Mouse (Mus musculus): ENCODE results near the gene Btbd18. TPM values are rescaled to one million over a fixed set of nuclear protein-coding genes. Genes with fewer than 3 reads are reported as not detected.
A peak's percentile ranks its signal among the peaks of the same experiment; 100 is the strongest.

Gene Btbd18
- total RNA-seq, 4 experiments from 2014 or later, result not detected

GRCm38 (mm10) chr2:84703497-84703896 is 44.6 kb downstream of the Btbd18 start:
- DNase-seq (ENCODE audit: low spot score), result no peak

GRCm38 (mm10) chr2:84704329-84704728 is 45.5 kb downstream of the Btbd18 start:
- no peak for DNase-seq (ENCODE audit: low spot score)

DNA sequence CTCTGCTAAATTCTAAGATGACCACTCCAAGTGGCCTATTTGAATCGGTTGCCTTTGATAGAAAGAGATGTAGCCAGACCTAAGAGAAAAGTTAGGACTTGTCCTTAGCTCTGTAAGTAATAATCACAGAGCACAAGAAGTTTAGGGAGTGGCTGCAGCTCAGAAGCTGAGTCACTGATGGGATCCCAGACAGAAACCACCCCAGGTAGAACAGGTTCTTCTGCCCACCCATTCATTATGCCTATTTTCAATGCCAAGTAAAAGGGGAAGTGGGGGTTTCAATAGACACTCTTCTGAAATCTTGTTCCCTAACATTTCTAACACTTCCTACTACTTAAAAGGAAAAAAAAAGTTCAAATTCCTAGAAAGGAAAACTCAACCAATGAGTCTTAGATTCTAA is 46.4 kb downstream of the Btbd18 start:
- no peak for DNase-seq (ENCODE audit: low spot score)

DNA sequence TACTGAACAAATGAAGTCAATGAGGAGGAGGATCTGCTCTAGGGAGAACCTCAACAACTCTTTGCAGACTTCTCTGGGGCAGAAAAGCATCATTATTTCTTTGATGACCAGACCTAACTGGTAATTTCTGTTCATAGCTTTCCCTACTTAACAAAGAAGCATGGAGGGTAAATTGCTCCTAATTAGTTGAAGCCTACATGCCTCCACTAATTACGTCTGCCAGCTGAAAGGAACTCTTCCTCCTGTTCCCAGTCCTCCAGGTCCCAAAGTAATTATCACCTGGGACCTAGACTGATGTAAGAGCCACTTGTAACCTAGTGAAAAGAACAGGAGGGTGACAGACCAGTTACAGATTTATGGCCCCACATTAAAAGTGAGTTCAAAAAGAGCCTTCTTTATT is 48.6 kb downstream of the Btbd18 start:
- DNase-seq (ENCODE audit: low spot score), result no peak

GRCm38 (mm10) chr2:84711898-84712297 is 53.0 kb downstream of the Btbd18 start:
- no peak for DNase-seq (ENCODE audit: low spot score)

- DNase-seq (ENCODE audit: low spot score), result peak; percentile 27
These were observed 55.5 kb downstream of the Btbd18 start for GRCm38 (mm10) chr2:84714422-84714810.

GRCm38 (mm10) chr2:84714811-84715561 is 56.1 kb downstream of the Btbd18 start, which contains the start of gene Zdhhc5:
TSS of gene Zdhhc5 (minus strand) at chr2:84715180.
- DNase-seq (ENCODE audit: low spot score), result peak; percentile 96

GRCm38 (mm10) chr2:84715562-84716361 is 56.9 kb downstream of the Btbd18 start:
- peak; percentile 95 for DNase-seq (ENCODE audit: low spot score)

GRCm38 (mm10) chr2:84716423-84717355 is 57.8 kb downstream of the Btbd18 start:
- no peak for DNase-seq (ENCODE audit: low spot score)

DNA sequence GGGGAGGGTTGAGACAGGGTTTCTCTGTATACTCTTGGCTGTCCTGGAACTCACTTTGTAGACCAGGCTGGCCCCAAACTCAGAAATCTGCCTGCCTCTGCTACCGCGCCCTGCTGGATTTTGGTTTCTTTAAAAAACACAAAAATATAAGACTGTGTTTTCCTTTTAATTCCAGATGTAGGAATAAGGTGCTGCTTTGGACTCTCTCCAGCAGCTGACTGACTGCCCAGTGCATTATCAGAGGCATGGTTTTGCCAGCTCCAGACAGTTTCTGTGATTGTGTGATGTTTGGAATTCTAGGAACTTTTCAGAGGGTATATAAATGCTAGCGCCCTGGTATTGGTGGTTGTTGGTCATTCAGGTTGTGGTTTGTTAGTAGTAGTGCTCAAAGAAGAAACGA is 58.5 kb downstream of the Btbd18 start:
- no peak for DNase-seq (ENCODE audit: low spot score)

Other genes starting within 250 kb of the Btbd18 start
- gene Calcrl, start 233.7 kb upstream of the Btbd18 start, total RNA-seq (2022), result 10 to 100 TPM; 18.9 to 25.4 (median 24.4) TPM
- gene Tfpi, start 182.3 kb upstream of the Btbd18 start, total RNA-seq (2022), result 10 to 100 TPM; 39.5 to 67.3 (median 48.9) TPM
- gene Ctnnd1, start 8.3 kb upstream of the Btbd18 start, total RNA-seq (2022), result 10 to 100 TPM; 47.1 to 62.3 (median 51.3) TPM
- 10 to 100 TPM; 24.0 to 25.9 (median 24.0) TPM for gene Selenoh, start 11.7 kb downstream of the Btbd18 start, total RNA-seq (2022)
- gene Gm28635, start 19.0 kb downstream of the Btbd18 start, total RNA-seq (2022), result 1 to 10 TPM; 2.7 to 9.6 (median 4.9) TPM
- 10 to 100 TPM; 11.5 to 13.4 (median 12.8) TPM for gene Med19, start 19.3 kb downstream of the Btbd18 start, total RNA-seq (2022)
- gene Tmx2, start 20.1 kb downstream of the Btbd18 start, total RNA-seq (2022), result 100 to 1,000 TPM in 3 of 4 experiments, 10 to 100 TPM in 1; 95.0 to 143 (median 120) TPM
- 10 to 100 TPM; 59.4 to 67.2 (median 63.7) TPM for gene Zdhhc5, start 56.1 kb downstream of the Btbd18 start, total RNA-seq (2022)
- 1 to 10 TPM; 4.0 to 6.5 (median 4.6) TPM for gene Clp1, start 68.3 kb downstream of the Btbd18 start, total RNA-seq (2022)
- gene Ypel4, start 75.0 kb downstream of the Btbd18 start, total RNA-seq (2022), result under 1 TPM; 0.46 to 0.84 (median 0.50) TPM
- gene Gm19426, start 84.6 kb downstream of the Btbd18 start, total RNA-seq (2022), result 1 to 10 TPM; 1.2 to 1.8 (median 1.4) TPM
- gene Serping1, start 116.4 kb downstream of the Btbd18 start, total RNA-seq (2022), result 10 to 100 TPM; 58.4 to 76.5 (median 69.2) TPM
- 10 to 100 TPM; 11.8 to 37.6 (median 13.6) TPM for gene Ube2l6, start 139.7 kb downstream of the Btbd18 start, total RNA-seq (2022)
- under 1 TPM in 2 of 4 experiments, not detected in 2; 0.14 to 0.16 TPM for gene Smtnl1, start 163.6 kb downstream of the Btbd18 start, total RNA-seq (2022)
- 100 to 1,000 TPM; 119 to 134 (median 122) TPM for gene Timm10, start 167.9 kb downstream of the Btbd18 start, total RNA-seq (2022)
- gene Slc43a1, start 179.8 kb downstream of the Btbd18 start, total RNA-seq (2022), result 1 to 10 TPM; 1.6 to 2.8 (median 2.2) TPM
- gene Rtn4rl2, start 227.6 kb downstream of the Btbd18 start, total RNA-seq (2022), result 1 to 10 TPM; 1.6 to 3.9 (median 2.3) TPM

Data from heart, adult 8-10 months (tissue).